Mouse (Mus musculus) kidney, adult 2 months (tissue): ENCODE measurements around the gene Nmnat2. TPM values are rescaled to one million over a fixed set of nuclear protein-coding genes. Genes with fewer than 3 reads are reported as not detected.

ENCODE experiments used
- DNase-seq: peaks from one replicate; pipeline ENCODE4 v3.0.0; 2021
- H3K27ac ChIP-seq: fragments of 200-500 bp; 2 replicates; pipeline ENCODE4 v1.5.1; 2012; ENCODE audit warnings: low read depth, low read length, control low read depth, inconsistent platforms; ENCODE audit not compliant: insufficient read depth
- H3K27me3 ChIP-seq: fragments of 200-500 bp; replicated peaks from 2 replicates; pipeline ENCODE4 v1.6.1; 2012; ENCODE audit warnings: mild to moderate bottlenecking, moderate library complexity, low read length, inconsistent platforms; ENCODE audit not compliant: control insufficient read depth, insufficient read depth
- H3K36me3 ChIP-seq: fragments of 200-500 bp; 2 replicates; pipeline ENCODE4 v1.6.1; 2012; ENCODE audit warnings: mild to moderate bottlenecking, moderate library complexity, low read length, inconsistent platforms; ENCODE audit not compliant: control insufficient read depth, insufficient read depth
- H3K4me1 ChIP-seq: fragments of 200-500 bp; 2 replicates; pipeline ENCODE4 v1.6.1; 2011; ENCODE audit warnings: low read length; ENCODE audit not compliant: control insufficient read depth, insufficient read depth
- H3K4me3 ChIP-seq: fragments of 200-500 bp; 2 replicates; pipeline ENCODE4 v1.5.1; 2011; ENCODE audit warnings: mild to moderate bottlenecking, low read depth, low read length, control low read depth; ENCODE audit not compliant: insufficient read depth
- CTCF ChIP-seq: fragments of 200-500 bp; conservative IDR thresholded peaks from 2 replicates; pipeline ENCODE4 v1.5.1; 2011; ENCODE audit warnings: low read depth, mild to moderate bottlenecking, control low read depth, low read length, moderate library complexity, mixed read lengths; ENCODE audit not compliant: insufficient read depth, insufficient read length
- POLR2A ChIP-seq: fragments of 200-500 bp; IDR thresholded peaks from one replicate; pipeline ENCODE4 v1.6.1; 2011; ENCODE audit warnings: low read depth, low read length, control low read depth
- WGBS: fragments of 180-500 bp; shearing (Covaris S2); methylation state at CpG from one replicate; pipeline ENCODE4 v1.1.7; 2018; 5-methylcytosine and 5-hydroxymethylcytosine counted together
- polyA plus RNA-seq: library from polyadenylated mRNA; depleted of rRNA; stranded (reverse); fragments of >200 nt; gene quantifications from 2 replicates; pipeline ENCODE4 v1.2.3, GENCODE M21; 2012

Nmnat2 gene
- polyA plus RNA-seq, 1 experiment, result 0.41 TPM

- 0 out of 2 replicates have a peak, but pooled peaks cover 5% of the 10 kb centered on the region for H3K4me1 ChIP-seq
- WGBS, result 79% methylated on average over 13 of the region's 13 CpGs
- H3K4me3 ChIP-seq, result no peak overlapping the region
- TF ChIP-seq CTCF (no peak), POLR2A (no peak)
- H3K27ac ChIP-seq, result no peak overlapping the region
- H3K36me3 ChIP-seq, result no peaks in the 10 kb centered on the region
- no peak for DNase-seq
- no peaks in the 10 kb centered on the region for H3K27me3 ChIP-seq
Measured at GRCm38 (mm10) chr1:153010353-153011351, 55.9 kb downstream of the Nmnat2 start.

GRCm38 (mm10) chr1:153011544-153011943 is 56.8 kb downstream of the Nmnat2 start:
- Histone ChIP-seq H3K27ac (no peak overlapping the region), H3K27me3 (no peaks in the 10 kb centered on the region), H3K4me3 (no peak overlapping the region), H3K4me1 (0 out of 2 replicates have a peak, but pooled peaks cover 5% of the 10 kb centered on the region), H3K36me3 (no peaks in the 10 kb centered on the region)
- TF ChIP-seq CTCF (no peak), POLR2A (no peak)
- WGBS, result 95% methylated on average over 6 of the region's 6 CpGs
- no peak for DNase-seq

DNA sequence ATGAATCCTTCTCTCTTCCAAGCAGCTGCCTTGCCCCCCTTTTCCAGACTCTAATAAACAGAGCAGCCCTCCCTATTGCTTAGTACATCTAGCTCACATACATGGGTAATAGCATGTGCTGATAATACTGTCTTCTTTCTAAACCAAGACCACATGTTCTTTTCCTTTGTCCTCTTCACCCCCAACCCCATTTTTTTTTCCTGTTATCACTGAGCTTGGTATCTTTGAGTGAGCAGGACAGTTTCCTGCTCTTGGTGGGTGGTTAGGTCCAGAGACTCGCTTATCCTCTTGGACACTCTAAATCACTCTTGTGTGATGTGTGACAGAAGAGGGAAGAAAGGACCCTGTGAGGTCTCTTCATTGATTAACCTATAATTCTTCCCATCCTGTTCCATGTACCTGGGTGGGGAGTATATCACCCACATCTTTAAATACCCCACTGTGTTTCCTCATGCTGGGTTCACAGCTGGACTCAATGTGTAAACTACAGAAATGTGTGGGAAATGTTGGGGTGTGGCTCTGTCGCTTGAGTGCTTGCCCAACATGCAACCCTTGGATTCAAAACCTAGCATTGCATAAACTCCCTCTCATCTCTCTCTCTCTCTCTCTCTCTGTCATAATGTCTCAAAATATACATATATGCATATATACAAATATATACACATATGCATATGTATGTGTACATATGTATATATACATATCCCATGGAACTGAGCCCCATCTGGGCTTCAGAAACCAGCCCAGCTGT is 58.9 kb downstream of the Nmnat2 start:
- H3K4me1 ChIP-seq, result 0 out of 2 replicates have a peak, but pooled peaks cover 5% of the 10 kb centered on the region
- no peak overlapping the region for H3K4me3 ChIP-seq
- H3K36me3 ChIP-seq, result no peaks in the 10 kb centered on the region
- WGBS, result 93% methylated on average over 2 of the region's 2 CpGs
- H3K27ac ChIP-seq, result no peak overlapping the region
- DNase-seq, result no peak
- no peaks in the 10 kb centered on the region for H3K27me3 ChIP-seq
- TF ChIP-seq POLR2A (no peak), CTCF (no peak)

- Histone ChIP-seq H3K27ac (peak overlapping the region; percentile 21; the same call in 1 of the 2 replicates), H3K4me1 (0 out of 2 replicates have a peak, but pooled peaks cover 5% of the 10 kb centered on the region), H3K4me3 (no peak overlapping the region), H3K36me3 (no peaks in the 10 kb centered on the region), H3K27me3 (no peaks in the 10 kb centered on the region)
- peak; percentile 67 for DNase-seq
- TF ChIP-seq CTCF (no peak), POLR2A (no peak)
- 10% methylated on average over 14 of the region's 14 CpGs for WGBS
Measured at GRCm38 (mm10) chr1:153014431-153015186, 59.8 kb downstream of the Nmnat2 start.

DNA sequence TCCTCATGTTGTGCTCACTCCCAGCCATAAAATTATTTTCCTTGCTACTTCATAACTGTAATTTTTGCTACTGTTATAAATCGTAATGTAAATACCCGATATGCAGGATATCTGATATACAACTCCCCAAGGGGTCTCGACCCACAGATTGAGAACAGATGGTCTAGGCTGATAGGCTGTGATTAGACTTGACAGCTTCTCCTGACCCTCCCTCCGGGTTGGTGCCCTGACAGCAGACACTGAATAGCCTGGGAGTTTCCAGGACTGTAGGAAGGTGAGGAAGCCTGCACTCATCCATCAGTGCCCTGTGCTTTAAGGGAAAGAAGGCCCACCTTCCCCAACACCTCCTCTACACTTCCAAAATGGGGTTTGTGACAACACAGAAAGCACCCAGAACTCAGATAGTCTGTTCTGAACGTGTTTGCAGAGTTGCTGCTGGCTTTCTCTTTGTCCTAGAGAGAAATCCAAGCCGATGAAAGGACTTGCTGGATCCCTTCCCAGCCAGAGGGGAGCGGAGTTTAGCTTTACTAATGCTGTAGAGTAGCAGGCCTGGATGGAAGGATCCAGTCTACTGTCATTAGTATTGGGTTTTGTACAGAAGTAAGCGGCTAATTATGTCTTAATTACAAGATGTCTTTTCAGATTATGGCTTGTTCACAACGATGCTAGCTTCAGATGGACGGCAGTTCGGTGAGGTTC is 61.8 kb downstream of the Nmnat2 start:
- H3K4me3 ChIP-seq, result no peak overlapping the region
- no peak overlapping the region for H3K27ac ChIP-seq
- TF ChIP-seq CTCF, result no peak
- no peaks in the 10 kb centered on the region for H3K36me3 ChIP-seq
- DNase-seq, result no peak
- H3K4me1 ChIP-seq, result 0 out of 2 replicates have a peak, but pooled peaks cover 5% of the 10 kb centered on the region
- WGBS, result 67% methylated on average over 11 of the region's 11 CpGs
- no peaks in the 10 kb centered on the region for H3K27me3 ChIP-seq

DNA sequence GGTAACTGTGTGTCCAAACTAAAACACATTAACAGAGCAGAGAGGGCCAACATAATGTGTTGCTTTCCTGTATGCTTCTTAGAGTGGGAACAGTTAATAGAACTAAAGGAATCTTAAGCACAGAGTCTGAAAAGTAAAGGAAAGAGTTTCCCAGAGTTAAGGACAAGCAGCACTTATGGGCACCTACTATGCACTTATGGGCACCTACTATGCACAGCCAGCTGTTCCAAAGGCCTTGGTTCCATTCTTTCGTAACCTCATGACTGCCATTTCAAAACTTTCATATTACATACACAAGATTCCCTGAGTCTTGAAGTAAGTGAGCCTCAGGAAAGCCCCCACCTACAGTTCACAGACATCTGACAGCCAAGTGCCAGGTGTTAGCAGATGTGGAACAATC is 64.3 kb downstream of the Nmnat2 start:
- 0 out of 2 replicates have a peak, but pooled peaks cover 4% of the 10 kb centered on the region for H3K4me1 ChIP-seq
- DNase-seq, result no peak
- 97% methylated on average over 1 of the region's 1 CpGs for WGBS
- H3K36me3 ChIP-seq, result no peaks in the 10 kb centered on the region
- H3K27ac ChIP-seq, result no peak overlapping the region
- TF ChIP-seq CTCF, result no peak
- no peak for TF ChIP-seq POLR2A
- no peak overlapping the region for H3K4me3 ChIP-seq
- H3K27me3 ChIP-seq, result no peaks in the 10 kb centered on the region
